Mouse (Mus musculus) midbrain, postnatal 0 days (tissue): ENCODE measurements around the gene Olfr960. TPM values are rescaled to one million over a fixed set of nuclear protein-coding genes. Genes with fewer than 3 reads are reported as not detected.
A peak's percentile ranks its signal among the peaks of the same experiment; 100 is the strongest.

Experiments
- ATAC-seq: fragments of 200-750 bp; cut with Nextera tagmentation; 2 replicates; pipeline ENCODE4 v1.8.0; 2017; ENCODE audit warnings: moderate number of reproducible peaks, mild to moderate bottlenecking, moderate TSS enrichment, moderate library complexity; ENCODE audit not compliant: low FRiP score
- DNase-seq: peaks from one replicate; pipeline ENCODE4 v3.0.0-alpha.2; 2015; ENCODE audit warnings: low spot score
- H3K27ac ChIP-seq: fragments of 300-500 bp; sonication (generic); 2 replicates; pipeline ENCODE4 v1.5.1; 2014; ENCODE audit warnings: low read depth, mild to moderate bottlenecking, low read length, mixed read lengths
- H3K27me3 ChIP-seq: fragments of 300-500 bp; sonication (generic); 2 replicates; pipeline ENCODE4 v1.6.1; 2014; ENCODE audit warnings: low read length, control low read depth, mixed read lengths; ENCODE audit not compliant: insufficient read depth
- H3K36me3 ChIP-seq: fragments of 300-500 bp; sonication (generic); 2 replicates; pipeline ENCODE4 v1.6.1; 2014; ENCODE audit warnings: low read length, control low read depth, mixed read lengths; ENCODE audit not compliant: insufficient read depth
- H3K4me1 ChIP-seq: fragments of 300-500 bp; sonication (generic); 2 replicates; pipeline ENCODE4 v1.6.1; 2014; ENCODE audit warnings: mild to moderate bottlenecking, control low read depth, antibody characterized with exemption, low read length, mixed read lengths; ENCODE audit not compliant: insufficient read depth
- H3K4me2 ChIP-seq: fragments of 300-500 bp; sonication (generic); 2 replicates; pipeline ENCODE4 v1.6.1; 2014; ENCODE audit warnings: low read depth, mild to moderate bottlenecking, low read length, mixed read lengths; ENCODE audit not compliant: poor library complexity, severe bottlenecking
- H3K4me3 ChIP-seq: fragments of 300-500 bp; sonication (generic); 2 replicates; pipeline ENCODE4 v1.5.1; 2014; ENCODE audit warnings: low read depth, mild to moderate bottlenecking, low read length, moderate library complexity
- H3K9ac ChIP-seq: fragments of 300-500 bp; sonication (generic); replicated peaks from 2 replicates; pipeline ENCODE4 v1.6.1; 2014; ENCODE audit warnings: mild to moderate bottlenecking, low read length, moderate library complexity, mixed read lengths; ENCODE audit not compliant: poor library complexity, severe bottlenecking
- H3K9me3 ChIP-seq: fragments of 300-500 bp; sonication (generic); 2 replicates; pipeline ENCODE4 v1.6.1; 2016; ENCODE audit warnings: low read length, control low read depth
- CTCF ChIP-seq: IDR thresholded peaks from 2 replicates; pipeline ENCODE4 v1.5.1; 2016; ENCODE audit warnings: antibody characterized with exemption, mild to moderate bottlenecking
- WGBS: fragments of 180-500 bp; shearing (Covaris S2); extraction: QIAGEN DNeasy Blood & Tissue Kit; methylation state at CpG from one replicate; pipeline ENCODE4 v1.1.7; 2014; 5-methylcytosine and 5-hydroxymethylcytosine counted together
- polyA plus RNA-seq: library from polyadenylated mRNA; unstranded; fragments of >200 nt; fragmentation: Nextera tagmentation; extraction: Ambion mirVana; gene quantifications from 2 replicates; pipeline ENCODE4 v1.2.1, GENCODE M21; 2015
- total RNA-seq: library from RNA; depleted of rRNA; stranded (reverse); fragments of >200 nt; gene quantifications from 2 replicates; pipeline ENCODE4 v1.2.3, GENCODE M21; 2014; rRNA removed

Gene Olfr960
- total RNA-seq (not detected in 2 replicates), polyA plus RNA-seq (not detected in 2 replicates)

DNA sequence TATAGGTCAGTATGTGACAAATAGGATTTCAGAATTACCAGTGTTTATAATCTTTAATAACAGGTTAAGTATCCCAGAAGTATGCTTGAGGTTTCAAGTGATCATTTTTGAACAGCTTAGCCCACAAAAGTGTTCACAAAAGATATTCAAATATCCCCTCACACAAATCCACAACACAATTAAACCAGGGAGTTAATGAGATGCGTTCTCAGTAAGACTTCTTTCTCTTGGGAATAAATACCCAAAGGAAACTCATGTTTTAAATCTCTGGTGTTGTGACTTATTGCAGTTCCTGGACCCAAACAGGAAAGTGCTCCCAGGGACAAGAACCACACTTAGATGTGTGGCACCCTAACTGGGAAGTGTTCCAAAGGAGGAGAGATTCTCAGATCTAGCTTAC lies at the start of gene Olfr960:
Gene Olfr960 (plus strand): TSS at position 301 of the 400 bp plus-strand sequence.
- Histone ChIP-seq H3K27me3 (no peaks in the 10 kb centered on the region), H3K9me3 (no peaks in the 10 kb centered on the region), H3K27ac (no peak within 1 kb of the TSS), H3K36me3 (no peaks in the 10 kb centered on the region), H3K9ac (no peak within 1 kb of the TSS), H3K4me2 (no peak within 1 kb of the TSS), H3K4me3 (no peak within 1 kb of the TSS), H3K4me1 (no peaks in the 10 kb centered on the region)
- no peak for TF ChIP-seq CTCF
- ATAC-seq (no peak), DNase-seq (no peak)
- 69% methylated on average over 1 of the region's 1 CpGs for WGBS

DNA sequence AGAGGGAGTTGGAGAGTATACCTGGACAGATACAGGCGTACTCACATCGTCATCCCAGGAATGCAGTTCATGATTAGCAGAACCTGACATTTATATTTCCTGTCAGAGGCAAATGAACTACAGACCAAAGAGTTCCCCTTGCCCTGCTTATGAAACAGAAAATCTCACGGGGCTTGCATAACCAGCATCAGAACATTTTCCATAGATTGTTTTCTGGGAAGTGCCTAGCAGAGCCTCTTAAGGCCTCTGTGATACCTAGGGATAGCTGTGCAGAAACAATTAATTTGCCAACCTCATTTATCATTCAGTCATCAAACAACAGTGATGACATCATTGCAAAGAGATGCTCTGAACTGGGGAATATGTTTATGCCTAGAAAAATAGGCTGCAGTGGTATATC lies 45.7 kb upstream of the Olfr960 start, which contains the start of gene Olfr959:
Gene Olfr959 (minus strand): TSS at position 101 of the 400 bp plus-strand sequence.
- H3K9me3 ChIP-seq: no peaks in the 10 kb centered on the region
- H3K27me3 ChIP-seq: no peaks in the 10 kb centered on the region
- no peak within 1 kb of the TSS for H3K27ac ChIP-seq
- H3K4me3 ChIP-seq: no peak within 1 kb of the TSS
- no peak within 1 kb of the TSS for H3K9ac ChIP-seq
- ATAC-seq (no peak), DNase-seq (no peak)
- no peak within 1 kb of the TSS for H3K4me2 ChIP-seq
- WGBS: 88% methylated on average over 3 of the region's 3 CpGs
- no peak for TF ChIP-seq CTCF
- H3K4me1 ChIP-seq: no peaks in the 10 kb centered on the region
- H3K36me3 ChIP-seq: no peaks in the 10 kb centered on the region

GRCm38 (mm10) chr9:39577050-39577449 lies 44.1 kb upstream of the Olfr960 start:
- Histone ChIP-seq H3K9me3 (no peaks in the 10 kb centered on the region), H3K36me3 (no peaks in the 10 kb centered on the region), H3K27ac (no peak overlapping the region), H3K27me3 (no peaks in the 10 kb centered on the region), H3K9ac (no peak overlapping the region), H3K4me2 (no peak overlapping the region), H3K4me3 (no peak overlapping the region), H3K4me1 (no peaks in the 10 kb centered on the region)
- ATAC-seq (no peak), DNase-seq (no peak)
- TF ChIP-seq CTCF: no peak
- 88% methylated on average over 5 of the region's 5 CpGs for WGBS

DNA sequence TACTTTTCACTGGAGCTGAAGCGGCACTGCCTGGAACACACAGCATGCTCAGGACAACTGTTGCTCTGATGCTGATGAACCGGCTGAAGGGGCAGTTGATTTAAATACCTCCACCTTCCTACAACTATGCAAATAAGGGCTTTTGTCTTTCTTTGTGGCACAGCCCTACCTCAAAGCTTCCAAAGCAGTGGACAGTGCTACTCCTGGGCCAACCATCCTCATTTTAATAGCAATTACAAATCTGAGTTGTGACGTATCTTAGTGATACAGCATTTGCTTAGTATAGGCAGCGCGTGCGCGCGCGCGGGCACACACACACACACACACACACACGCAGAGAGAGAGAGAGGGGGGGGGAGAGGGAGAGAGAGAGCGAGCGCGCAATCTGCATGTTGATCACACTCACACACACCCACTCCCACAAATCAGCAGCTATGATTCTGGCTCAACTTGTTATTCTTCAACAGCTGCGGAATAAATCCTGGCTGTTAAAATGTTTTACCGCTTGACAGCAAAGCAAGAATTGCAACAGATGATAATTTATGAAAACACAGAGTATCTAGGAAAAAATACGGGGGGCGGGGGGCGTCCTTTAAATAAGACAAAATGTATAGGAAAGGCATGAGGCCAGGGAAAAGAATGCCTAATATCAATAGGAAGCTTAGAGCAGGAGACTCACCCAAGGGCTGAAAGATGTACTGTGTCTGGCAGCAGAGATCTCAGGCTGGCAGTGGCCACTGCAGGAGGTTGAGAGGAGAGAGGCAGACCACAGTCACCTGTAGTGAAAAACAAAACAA lies 18.4 kb upstream of the Olfr960 start:
- H3K4me1 ChIP-seq: no peaks in the 10 kb centered on the region
- H3K9me3 ChIP-seq: no peaks in the 10 kb centered on the region
- H3K36me3 ChIP-seq: 0 out of 2 replicates have a peak, but pooled peaks cover under 1% of the 10 kb centered on the region
- TF ChIP-seq CTCF: no peak
- peak overlapping the region; percentile 69 for H3K9ac ChIP-seq
- WGBS: under 1% methylated on average over 19 of the region's 19 CpGs
- H3K27me3 ChIP-seq: no peaks in the 10 kb centered on the region
- H3K4me3 ChIP-seq: peak overlapping the region; percentile 49
- ATAC-seq: peak; percentile 87
- H3K4me2 ChIP-seq: peak overlapping the region; percentile 76
- peak; percentile 80 for DNase-seq
- peak overlapping the region; percentile 69 for H3K27ac ChIP-seq

- H3K27me3 ChIP-seq: no peaks in the 10 kb centered on the region
- H3K4me3 ChIP-seq: peak overlapping the region; percentile 49
- peak overlapping the region; percentile 69 for H3K27ac ChIP-seq
- ATAC-seq (peak; percentile 76), DNase-seq (peak; percentile 61)
- WGBS: 0% methylated on average over 9 of the region's 9 CpGs
- H3K4me1 ChIP-seq: no peaks in the 10 kb centered on the region
- H3K36me3 ChIP-seq: no peaks in the 10 kb centered on the region
- H3K9me3 ChIP-seq: no peaks in the 10 kb centered on the region
- H3K4me2 ChIP-seq: peak overlapping the region; percentile 76
- TF ChIP-seq CTCF: no peak
- peak overlapping the region; percentile 69 for H3K9ac ChIP-seq
Measured at GRCm38 (mm10) chr9:39603333-39603845, 17.8 kb upstream of the Olfr960 start.

DNA sequence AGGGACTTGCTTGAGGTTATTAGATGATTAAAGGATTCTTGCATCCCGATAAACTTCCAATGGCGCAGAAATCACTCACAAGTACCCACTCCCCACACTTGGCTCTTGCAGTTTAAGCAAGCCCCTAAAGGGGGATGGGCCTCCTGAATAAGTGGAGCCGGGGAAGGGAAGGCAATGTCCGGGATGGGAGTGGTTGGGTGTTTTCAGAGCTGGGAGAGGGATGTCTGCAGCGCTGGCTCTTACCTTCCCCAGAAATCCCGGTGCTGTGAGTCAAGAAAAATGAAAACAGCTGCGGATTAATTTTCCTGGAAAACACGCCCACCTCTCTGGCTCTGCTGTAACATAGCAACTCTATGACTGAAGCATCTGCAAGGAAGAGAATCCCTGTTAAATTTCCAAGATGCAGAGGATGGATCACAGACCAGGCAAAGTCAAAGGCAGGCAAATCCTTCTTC lies 17.1 kb upstream of the Olfr960 start, which contains the start of gene AW551984:
Gene AW551984 (minus strand): TSS at position 405 of the 455 bp plus-strand sequence.
- H3K27ac ChIP-seq: peak within 1 kb of the TSS; percentile 69
- H3K4me1 ChIP-seq: no peaks in the 10 kb centered on the region
- no peak for TF ChIP-seq CTCF
- 0% methylated on average over 8 of the region's 8 CpGs for WGBS
- no peaks in the 10 kb centered on the region for H3K9me3 ChIP-seq
- no peaks in the 10 kb centered on the region for H3K27me3 ChIP-seq
- peak within 1 kb of the TSS; percentile 49 for H3K4me3 ChIP-seq
- peak within 1 kb of the TSS; percentile 76 for H3K4me2 ChIP-seq
- DNase-seq: peak; percentile 55
- peak; percentile 62 for ATAC-seq
- H3K9ac ChIP-seq: peak within 1 kb of the TSS; percentile 69
- no peaks in the 10 kb centered on the region for H3K36me3 ChIP-seq
